Mouse (Mus musculus) cerebellum, adult 9-10 months (tissue): Measurements from ENCODE around the gene Mlxip.
A peak's percentile ranks its signal among the peaks of the same experiment; 100 is the strongest.

Experiments used
- DNase-seq: peaks from one replicate; pipeline ENCODE4 v3.0.0; 2022

Gene Mlxip

GRCm38 (mm10) chr5:123394303-123394956 is at the start of gene Mlxip:
TSS of gene Mlxip (plus strand) at chr5:123394798.
- peak; percentile 90 for DNase-seq

GRCm38 (mm10) chr5:123344963-123345852 is 49.4 kb upstream of the Mlxip start:
- no peak for DNase-seq

DNA sequence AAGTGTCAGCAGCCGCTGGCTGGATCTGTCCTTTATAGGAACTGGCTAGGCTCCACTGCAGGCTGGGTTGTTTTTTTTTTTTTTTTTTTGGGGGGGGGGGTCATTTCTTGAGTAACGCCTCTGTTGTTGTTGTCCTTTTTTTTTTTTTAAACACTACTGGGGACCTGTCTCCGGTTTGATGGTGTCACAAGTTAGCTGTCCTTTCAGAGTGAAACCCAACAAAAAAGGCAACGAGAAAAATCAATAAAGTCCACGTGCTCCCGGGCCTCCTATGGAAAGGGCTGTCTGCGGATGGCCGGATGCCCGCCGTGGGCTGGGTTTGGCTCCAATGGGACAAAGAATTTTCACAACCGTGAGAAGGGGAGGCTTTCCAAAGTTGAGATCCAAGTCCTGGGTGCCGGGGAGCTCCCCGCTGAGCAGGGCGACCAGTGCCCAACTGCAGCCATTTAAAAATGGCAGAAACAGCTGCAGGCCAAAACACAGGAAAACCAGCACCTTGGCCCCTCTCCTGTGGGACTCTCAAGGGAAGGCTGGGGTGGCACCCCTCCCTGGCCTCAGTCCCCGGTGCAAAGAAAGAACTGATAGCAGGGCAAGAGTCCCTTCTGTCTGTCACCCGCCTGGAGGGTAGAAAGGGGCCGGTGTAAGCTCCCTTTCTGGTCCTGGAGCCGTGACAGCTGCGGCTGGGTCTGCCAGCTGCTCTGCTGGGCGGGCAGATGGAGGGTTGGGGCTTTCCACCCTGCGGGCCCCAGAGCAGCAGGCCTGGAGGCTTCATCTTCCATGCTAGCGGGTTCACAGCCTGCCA is 48.5 kb upstream of the Mlxip start:
- no peak for DNase-seq

- peak; percentile 45 for DNase-seq
These were observed 47.8 kb upstream of the Mlxip start for GRCm38 (mm10) chr5:123346701-123347270.

DNA sequence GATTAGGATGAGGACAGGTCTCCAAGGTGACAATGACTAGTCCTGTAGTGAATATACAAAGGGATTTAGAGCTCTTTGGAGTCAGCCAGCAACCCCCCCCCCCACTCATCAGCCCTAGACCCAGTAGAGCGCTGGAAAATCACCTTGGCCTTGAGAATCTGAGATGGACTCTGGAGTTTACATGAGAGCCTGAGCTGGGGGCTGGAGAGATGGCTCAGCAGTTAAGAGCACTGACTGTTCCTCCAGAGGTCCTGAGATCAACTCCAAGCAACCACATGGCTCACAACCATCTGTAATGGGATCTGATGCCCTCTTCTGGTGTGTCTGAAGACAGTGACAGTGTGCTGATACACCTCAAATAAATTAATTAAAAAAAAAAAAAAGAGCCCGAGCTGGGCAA is 46.6 kb upstream of the Mlxip start:
- no peak for DNase-seq

GRCm38 (mm10) chr5:123350386-123350785 is 44.2 kb upstream of the Mlxip start:
- no peak for DNase-seq

DNA sequence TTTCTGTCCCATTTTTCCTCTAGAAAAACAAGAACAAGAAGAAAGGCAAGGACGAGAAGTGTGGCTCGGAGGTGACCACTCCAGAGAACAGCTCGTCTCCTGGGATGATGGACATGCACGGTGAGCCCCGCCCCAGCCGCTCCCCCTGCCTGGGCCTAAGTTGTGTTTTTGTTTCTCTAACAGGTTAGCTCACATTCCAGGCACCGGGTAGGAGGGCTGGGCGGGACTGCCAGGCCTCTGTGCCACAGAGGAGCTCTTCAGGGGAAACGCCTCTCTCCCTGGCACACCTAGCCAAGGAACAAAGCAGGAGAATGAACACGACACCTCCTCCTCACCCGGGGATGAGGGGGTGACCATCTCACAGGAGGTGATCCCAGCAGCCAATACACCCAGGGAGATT is 38.7 kb upstream of the Mlxip start:
- no peak for DNase-seq

DNA sequence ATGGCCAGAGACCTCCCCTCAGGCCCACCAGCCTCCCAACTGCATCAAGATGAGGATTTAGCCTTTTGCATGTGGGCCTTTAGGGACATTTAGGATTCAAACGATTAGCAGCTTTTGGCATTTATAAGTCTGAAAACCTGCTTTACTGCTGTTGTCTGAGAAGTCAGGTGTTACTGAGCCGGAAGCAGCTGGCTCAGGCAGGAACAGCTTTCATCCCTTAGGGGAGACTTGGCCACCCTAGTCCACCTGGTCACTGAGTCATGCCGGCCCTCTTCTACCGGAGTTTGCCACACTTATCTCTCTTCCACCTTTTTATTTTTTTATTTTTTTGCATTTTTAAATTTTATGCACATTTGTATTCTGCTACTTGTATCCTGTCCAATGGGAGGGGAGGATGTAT is 37.3 kb upstream of the Mlxip start:
- DNase-seq: no peak

DNA sequence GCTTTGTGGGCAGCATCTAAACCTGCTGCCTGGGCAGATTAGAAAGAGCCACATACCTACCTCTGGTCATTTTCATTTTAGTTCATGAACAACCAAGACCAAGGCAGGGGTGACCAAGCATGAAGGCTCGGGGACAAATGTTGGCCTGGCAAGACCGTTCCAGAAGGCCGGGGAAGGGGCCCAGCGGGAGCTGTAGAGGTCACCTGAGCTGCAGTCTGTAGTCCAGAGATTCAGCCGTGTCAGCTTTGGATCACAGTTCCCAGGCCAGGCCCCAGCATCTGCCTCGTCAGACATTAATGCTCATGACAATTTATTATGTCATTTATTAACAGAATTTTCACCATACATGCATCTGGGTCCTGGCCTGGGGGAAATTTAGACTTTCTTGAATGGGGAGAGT is 35.2 kb upstream of the Mlxip start:
- DNase-seq: no peak

GRCm38 (mm10) chr5:123362911-123363310 is 31.7 kb upstream of the Mlxip start:
- no peak for DNase-seq

- peak; percentile 86 for DNase-seq
These were observed 30.2 kb upstream of the Mlxip start for GRCm38 (mm10) chr5:123364302-123364971.

GRCm38 (mm10) chr5:123368869-123369488 is 25.6 kb upstream of the Mlxip start:
- DNase-seq: no peak

- no peak for DNase-seq
These were observed 24.5 kb upstream of the Mlxip start for GRCm38 (mm10) chr5:123370049-123370448.

DNA sequence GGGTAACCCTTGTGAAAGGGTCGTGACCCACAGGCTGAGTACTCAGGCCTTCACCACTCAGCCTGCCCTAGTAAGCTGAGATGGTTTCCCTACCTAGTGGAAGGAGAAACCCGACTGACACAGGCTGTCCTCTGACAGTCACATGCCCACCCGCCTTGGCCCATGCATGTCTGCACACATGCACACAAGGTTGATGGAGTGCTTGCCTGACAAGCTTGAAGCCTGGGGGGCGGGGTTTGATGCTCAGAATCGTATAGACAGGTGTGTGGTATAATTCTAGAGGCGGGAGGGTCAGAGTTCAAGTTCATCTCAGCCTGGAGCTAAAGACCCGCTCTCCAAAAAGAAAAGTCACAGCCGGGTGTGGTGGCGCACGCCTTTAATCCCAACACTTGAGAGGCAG is 19.3 kb upstream of the Mlxip start:
- DNase-seq: no peak

DNA sequence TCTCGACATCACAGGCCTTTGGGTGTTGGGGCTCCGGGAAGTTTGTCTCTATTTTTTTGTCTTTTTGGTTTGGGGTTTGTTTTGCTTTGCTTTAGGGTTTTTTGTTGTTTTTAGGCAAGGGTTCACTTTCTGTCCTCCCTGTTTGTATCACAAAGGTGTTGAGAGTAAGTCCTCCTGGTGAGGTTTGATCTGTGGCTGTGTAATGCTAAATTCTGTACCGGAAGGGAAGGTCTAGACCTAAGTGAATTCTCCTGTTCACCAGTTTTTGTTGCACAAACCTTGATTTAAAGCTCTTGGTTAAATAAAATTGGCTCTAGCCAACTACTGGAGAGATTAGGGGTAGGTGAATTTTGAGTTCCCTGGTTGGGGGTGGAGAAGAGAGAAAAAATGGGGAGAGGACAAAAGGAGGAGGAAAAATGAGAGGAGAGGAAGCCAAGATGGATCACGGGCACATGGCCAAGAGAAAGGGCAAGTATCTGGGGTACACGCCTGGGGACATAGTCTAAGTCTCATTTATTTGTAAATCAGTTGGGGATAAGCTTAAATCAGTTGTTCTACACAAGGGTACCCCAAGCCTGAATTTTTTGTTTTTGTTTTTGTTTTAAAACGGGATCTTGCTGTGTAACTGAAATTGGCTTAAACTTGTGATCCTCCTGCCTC is 18.7 kb upstream of the Mlxip start:
- DNase-seq: no peak

DNA sequence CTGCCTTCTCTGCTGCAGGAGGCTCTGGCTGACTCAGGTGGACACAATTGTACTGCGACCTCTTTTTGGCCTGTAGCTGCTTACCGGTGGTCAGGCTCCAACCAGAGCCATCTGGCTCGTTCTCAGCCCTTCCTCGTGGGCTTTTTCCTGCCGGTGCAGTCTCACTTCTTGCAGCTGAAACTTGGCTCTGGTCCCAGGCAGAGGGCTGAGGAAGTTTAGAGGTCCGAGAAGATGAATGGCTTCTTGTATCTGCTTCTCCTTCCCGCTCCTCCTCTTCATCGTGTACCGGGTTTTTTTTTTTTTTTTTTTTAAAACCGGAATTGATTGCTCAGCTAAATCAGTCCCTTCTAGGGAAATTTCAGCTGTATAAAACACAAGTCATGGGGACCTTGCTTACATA is 18.0 kb upstream of the Mlxip start:
- DNase-seq: peak; percentile 70

DNA sequence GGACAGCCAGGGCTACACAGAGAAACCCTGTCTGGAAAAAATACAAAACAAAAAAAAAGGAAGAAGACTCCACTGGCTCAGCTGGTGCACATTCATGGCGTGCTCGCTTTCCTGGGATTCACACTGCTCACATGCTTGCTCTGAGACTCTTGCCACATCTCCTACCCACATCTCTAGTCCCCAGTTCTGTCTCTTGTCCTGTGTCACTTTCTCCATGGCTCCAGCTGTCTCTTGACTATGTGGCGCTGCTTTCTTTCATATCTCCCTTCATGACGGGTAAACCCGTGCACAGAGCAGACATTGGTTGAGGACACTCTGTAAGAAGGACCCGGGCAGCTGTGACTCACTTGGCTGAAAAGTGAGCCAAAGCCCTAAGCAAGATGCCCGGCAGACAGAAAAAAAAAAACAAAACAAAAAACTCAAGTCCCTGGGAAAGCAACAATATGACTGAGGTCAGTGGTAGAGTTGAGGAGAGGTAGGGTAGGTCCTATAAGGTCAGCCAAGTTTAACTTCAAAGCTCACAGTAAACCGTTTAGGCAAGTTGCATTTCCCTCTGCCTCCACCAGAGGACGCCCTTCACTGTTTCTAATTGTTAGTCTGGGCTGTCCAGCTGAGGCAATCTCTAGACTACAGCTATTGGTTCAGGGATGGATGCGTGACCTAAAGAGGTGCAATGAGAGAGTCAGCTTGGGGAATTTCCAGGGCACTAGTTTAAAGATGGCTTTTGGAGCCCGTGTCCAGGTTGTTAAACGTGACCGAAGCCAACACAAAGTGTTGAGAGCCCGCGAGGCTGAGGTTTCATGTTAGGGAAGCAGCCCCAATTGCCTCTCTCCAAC is 17.3 kb upstream of the Mlxip start:
- DNase-seq: peak; percentile 87

DNA sequence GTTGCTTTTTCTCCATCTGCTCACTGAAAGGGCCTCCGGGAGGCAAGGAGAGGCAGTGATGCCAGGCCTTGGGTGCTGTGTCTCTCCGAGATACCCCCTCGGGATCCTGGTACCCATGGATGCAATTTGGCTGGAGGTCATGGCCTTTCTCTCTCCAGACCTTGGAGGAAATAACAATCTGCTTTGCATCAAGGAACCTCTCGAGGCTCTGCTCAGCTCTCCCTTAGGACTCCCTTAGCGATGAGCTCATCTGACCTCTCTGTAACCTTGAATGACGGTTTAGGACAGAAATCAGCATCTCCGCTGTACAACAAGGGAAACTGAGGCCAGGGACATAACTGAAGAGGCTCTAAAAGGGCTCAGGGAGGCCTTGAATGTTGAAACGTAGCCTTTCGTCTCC is 15.9 kb upstream of the Mlxip start:
- DNase-seq: no peak

DNA sequence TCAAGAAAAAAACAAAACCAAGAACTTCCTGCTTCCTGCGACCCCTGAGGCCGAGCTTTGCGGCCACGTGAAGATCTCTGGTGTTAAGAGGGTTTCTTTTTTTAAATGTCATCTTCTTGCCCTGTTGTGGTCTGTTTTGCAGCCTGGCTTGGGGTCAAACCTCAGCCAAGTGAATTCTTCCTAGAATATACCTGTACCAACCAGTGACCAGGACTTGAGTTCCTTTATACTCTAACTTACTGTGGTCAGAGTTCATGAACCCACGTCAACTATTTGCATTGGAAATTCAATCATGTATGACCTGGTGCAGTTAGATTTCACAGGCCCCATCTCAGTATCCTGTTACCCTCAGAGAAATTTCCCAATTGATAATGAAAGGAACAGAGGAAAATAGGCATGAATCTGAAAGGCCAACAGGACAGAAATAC is 15.1 kb upstream of the Mlxip start:
- no peak for DNase-seq

DNA sequence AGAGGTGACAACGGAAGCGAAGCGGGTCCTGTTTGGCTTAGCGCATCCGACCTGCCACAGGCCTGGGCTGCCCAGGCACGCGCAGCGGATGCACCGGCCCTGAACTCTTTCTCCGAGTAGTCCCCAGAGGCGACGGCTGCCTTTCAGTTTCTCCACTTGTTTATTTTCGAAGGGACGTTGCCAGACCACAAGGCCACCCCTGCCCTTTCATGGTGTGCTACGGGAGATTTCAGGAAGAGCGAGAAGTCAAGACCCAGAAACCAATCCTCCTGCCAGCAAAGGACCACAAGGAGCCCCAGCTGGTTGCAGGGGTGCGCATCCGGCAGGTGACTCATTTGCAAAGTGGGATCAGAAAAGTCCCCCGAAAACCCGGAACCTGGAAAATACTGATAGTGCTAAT is 12.6 kb upstream of the Mlxip start:
- no peak for DNase-seq

DNA sequence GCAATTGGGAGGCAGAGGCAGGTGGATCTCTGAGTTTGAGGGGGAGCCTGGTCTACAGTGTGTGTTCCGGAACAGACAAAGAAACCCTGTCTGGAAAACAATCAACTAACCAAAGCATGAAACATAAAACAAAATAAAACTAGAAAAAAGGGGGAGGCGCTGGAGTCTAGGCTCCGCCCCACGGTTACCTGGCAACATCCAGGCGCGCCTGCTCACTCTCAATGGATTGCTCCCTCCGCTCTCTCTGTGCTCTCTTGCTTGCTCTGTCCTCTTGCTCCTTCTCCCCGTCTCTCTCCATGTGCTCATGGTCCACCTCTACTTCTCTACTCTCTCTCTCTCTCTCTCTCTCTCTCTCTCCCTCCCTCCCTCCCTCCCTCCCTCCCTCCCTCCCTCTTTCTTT is 11.9 kb upstream of the Mlxip start:
- DNase-seq: no peak
